In genomic region chr13:116030152-116030720, GRCm38 (mm10) we compare ENCODE assay signal across 13 mouse cellular contexts.
"Had no signal": no experiment of that assay in that cellular context is flagged by ENCODE, and none has a peak within 500 bp of the region (broad histone marks: within the 10 kb centered on the region; RNA-seq: fewer than 3 reads in every experiment).

No protein-coding gene starts in this region.

- H3K9me3 ChIP-seq: limb, embryonic 12.5 days; liver, embryonic 12.5 days; megakaryocyte, embryonic 14.5 days; midbrain, embryonic 15.5 days; neural tube, embryonic 12.5 days had no signal

- H3K4me2 ChIP-seq: hindbrain, embryonic 14.5 days; limb, embryonic 12.5 days; liver, embryonic 12.5 days; midbrain, embryonic 11.5 days; midbrain, embryonic 15.5 days; neural tube, embryonic 12.5 days had no signal

- H3K27ac ChIP-seq: hindbrain, embryonic 14.5 days; left cerebral cortex, adult 2 months; limb, embryonic 12.5 days; liver, embryonic 12.5 days; macrophage; midbrain, embryonic 15.5 days; neural tube, embryonic 12.5 days had no signal

- H3K9ac ChIP-seq: hindbrain, embryonic 14.5 days; limb, embryonic 12.5 days; liver, embryonic 12.5 days; midbrain, embryonic 15.5 days; neural tube, embryonic 12.5 days had no signal

- H3K27me3 ChIP-seq: limb, embryonic 12.5 days; liver, embryonic 12.5 days; megakaryocyte, embryonic 14.5 days; midbrain, embryonic 15.5 days; neural tube, embryonic 12.5 days had no signal

- DNase-seq: kidney, adult 11 months; lung, postnatal 14 days; right cerebral cortex, postnatal 14 days; thymus, postnatal 4 days had no signal

- H3K4me1 ChIP-seq: limb, embryonic 12.5 days; liver, embryonic 12.5 days; megakaryocyte, embryonic 14.5 days; midbrain, embryonic 15.5 days; neural tube, embryonic 12.5 days had no signal

- ATAC-seq: liver, embryonic 12.5 days; midbrain, embryonic 15.5 days had no signal

- H3K36me3 ChIP-seq: limb, embryonic 12.5 days; liver, embryonic 12.5 days; midbrain, embryonic 15.5 days; neural tube, embryonic 12.5 days had no signal

- H3K4me3 ChIP-seq: left cerebral cortex, adult 2 months; limb, embryonic 12.5 days; liver, embryonic 12.5 days; megakaryocyte, embryonic 14.5 days; midbrain, embryonic 15.5 days; neural tube, embryonic 12.5 days had no signal
